Mouse (Mus musculus): ENCODE data around the gene Jag2. TPM values are rescaled to one million over a fixed set of nuclear protein-coding genes. Genes with fewer than 3 reads are reported as not detected.

Jag2 gene
- total RNA-seq (2023) = 8.6 TPM

DNA sequence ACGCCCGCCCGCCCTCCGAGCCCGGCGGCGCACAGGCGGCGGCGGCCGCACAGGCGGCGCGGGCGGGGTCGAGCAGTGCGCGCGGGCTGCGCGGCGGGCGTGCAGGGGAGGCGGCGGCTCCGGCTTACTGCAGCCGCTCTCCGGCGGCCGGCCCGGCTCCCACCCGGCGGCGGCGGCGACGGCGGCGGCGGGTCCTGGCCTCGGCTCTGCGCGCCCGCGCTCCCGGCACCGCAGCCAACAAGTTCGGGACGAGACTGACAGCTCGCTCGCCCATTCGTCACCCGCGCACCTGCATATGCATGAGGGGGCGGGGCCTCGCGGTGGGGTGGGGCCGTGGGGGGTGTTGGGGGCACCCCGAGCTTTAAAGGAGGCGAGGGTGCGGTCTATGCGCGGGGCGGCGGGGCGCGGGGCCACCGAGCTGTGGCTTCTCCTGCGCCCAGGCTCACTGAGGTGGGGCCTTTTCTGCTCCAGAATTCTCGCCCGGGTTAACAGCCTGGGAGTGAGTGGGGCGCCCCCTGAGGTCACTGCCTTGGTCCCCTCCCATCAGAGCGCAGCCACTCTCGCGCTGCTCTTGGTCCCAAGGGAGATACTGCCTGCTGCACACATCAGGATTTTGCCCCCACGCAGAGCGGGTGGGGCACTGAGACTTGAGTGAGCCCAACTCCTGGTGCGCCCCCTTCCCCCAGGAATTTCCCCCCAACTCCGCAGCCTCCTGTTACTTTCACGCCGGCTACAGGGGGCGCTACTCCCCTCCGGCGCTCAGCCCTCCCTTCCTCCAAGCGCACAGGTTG lies at the start of gene Jag2:
TSS of gene Jag2 (minus strand) at position 215 of the 791 bp plus-strand sequence.

DNA sequence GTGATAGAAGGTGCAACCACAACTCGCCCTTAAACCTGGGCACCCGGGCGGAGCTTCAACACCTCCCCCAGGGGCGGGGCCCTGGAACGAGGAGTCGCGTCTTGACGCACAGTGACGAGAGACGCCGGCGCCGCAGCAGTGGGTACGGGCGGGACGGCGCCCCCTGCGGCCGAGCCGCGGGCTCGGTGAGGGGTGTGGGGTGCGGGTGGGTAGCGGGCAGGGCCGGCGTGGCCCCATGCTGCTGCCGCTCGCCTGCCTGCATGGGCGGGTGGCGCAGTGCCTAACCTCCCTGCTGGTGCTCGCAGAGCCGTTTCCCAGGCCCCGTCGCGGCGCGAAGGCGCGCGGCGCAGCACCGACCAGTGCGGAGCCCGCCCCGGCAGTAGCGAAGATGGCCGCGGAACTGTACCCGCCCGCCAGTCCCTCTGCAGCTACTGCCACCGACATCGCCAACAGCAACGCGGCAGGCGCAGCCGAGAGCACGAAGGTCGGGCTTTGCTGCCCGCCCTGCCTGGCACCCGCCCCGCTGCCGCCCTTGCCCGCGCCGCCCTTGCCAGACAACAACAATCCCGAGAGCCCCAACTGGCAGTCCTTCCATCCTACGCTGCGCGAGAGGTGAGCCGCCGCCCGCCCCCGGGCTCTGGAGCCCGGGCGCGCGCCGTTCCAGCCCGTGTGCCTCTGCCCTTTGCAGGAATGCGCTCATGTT lies 46.9 kb upstream of the Jag2 start, which contains the start of gene Btbd6:
TSS of gene Btbd6 (plus strand) at position 112 of the 703 bp plus-strand sequence.

DNA sequence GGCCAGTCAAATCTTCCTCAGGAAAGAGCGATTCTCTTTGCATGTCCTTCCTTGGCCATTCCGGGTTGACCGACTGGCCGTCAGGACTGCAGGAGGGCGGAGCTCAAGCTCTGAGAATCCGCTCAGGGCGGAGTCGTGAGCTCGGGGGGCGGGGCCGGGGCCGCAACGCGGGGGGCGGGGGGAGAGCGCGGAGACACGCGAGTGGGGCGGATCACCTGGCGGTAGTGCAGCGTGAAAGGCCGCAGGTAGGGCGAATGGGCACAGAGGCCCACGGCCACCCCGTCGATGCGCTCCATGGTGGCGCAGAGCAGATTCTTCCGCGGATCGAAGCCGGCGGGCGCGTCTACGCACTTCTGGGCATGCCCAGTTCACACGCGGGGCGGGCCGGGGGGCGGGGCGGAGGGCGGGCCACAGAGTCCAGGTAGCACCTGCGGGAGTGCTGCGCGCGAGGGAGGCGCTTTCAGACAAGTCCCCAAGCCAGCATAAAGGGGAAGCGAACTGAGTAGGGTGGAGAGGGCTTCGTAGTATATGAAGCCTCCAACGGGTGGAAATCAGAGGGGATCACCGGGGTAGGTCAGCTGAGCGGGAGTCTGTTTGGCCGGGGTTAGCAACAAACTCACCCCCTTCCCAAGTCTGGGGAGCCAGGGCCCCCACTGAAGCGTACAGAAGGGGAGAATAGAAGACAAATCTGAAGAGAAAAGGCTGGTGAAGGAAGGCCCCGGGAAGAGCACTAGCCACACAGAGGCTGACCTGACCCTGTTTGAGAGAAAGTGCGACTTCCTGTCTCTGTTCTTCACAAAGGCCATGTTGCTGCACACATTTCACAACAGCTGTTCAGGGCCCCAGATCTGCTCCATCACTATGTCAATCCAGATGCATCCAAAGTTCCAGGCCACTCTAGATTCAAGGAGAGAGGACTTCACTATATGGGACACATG lies 12.5 kb upstream of the Jag2 start, which contains the start of gene Nudt14:
TSS of gene Nudt14 (minus strand) at position 349 of the 938 bp plus-strand sequence.

DNA sequence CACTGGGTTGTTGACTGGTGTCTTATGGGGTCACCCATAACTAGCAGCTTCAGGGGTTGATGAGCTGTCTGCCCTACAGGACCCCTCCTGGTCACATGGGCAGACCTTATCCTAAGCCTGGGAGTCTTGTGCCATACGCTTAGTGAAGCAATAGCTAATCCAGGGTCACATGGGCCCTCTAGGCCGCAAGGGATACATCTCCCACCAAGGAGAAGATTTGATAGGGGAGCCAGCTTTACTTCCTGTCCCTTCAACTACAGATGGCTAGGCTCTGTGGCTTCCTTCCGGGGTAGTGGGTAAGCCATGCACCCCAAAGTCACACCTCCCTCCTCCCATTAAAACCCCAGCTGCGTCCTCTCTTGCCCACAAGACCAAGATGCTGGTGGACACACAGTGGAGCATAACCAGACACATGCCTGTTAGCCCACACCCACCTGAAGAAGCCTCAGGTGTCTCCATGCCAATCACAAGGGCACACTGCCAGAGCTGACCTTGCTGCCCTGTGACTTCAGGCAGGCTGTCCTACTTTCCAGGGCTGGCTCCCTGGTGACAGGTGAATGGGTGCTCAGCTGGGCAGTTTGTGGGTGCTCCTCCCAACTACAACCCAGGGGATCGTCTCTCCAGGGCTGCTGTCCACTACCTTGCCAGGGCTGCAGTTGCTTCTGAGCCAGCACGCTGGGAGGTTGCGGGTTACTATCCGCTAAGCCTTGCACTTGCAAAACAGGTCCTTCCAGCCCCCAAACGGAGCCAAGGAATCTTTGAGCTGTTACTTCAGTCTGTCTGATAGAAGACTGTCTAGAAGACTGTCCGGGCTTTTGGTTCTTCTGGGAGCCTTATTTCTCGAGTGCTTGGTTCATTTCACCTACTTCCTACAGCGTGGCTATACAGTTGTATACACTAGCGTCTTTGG lies 61.1 kb downstream of the Jag2 start, which contains the start of gene Gpr132:
TSS of gene Gpr132 (minus strand) at position 51 of the 910 bp plus-strand sequence.

Other genes with a start within 250 kb of the Jag2 start
- 10.2 TPM for gene Cep170b, start 209.3 kb downstream of the Jag2 start, total RNA-seq (2023)
- 24.4 TPM for gene Pld4, start 169.1 kb downstream of the Jag2 start, total RNA-seq (2023)
- not detected for gene Ahnak2, start 127.1 kb downstream of the Jag2 start, total RNA-seq (2023)
- not detected for gene Clba1, start 120.8 kb downstream of the Jag2 start, total RNA-seq (2023)
- gene Cdca4, start 100.4 kb downstream of the Jag2 start, total RNA-seq (2023) = 33.8 TPM
- gene Gpr132, start 61.5 kb downstream of the Jag2 start, total RNA-seq (2023) = 227 TPM
- 19.4 TPM for gene Nudt14, start 12.3 kb upstream of the Jag2 start, total RNA-seq (2023)
- gene Btbd6, start 46.7 kb upstream of the Jag2 start, total RNA-seq (2023) = 33.3 TPM
- gene Brf1, start 70.9 kb upstream of the Jag2 start, total RNA-seq (2023) = 200 TPM
- gene Pacs2, start 84.7 kb upstream of the Jag2 start, total RNA-seq (2023) = 92.2 TPM
- gene Tex22, start 144.7 kb upstream of the Jag2 start, total RNA-seq (2023) = 1.5 TPM
- 91.0 TPM for gene Mta1, start 168.5 kb upstream of the Jag2 start, total RNA-seq (2023)
- gene Crip2, start 210.5 kb upstream of the Jag2 start, total RNA-seq (2023) = 22.3 TPM
- gene Crip1, start 216.5 kb upstream of the Jag2 start, total RNA-seq (2023) = 953 TPM
- 9.1 TPM for gene Tedc1, start 226.6 kb upstream of the Jag2 start, total RNA-seq (2023)

All from CD8-positive naive resting alpha-beta T cell, adult 57 days (primary cell).